Mouse (Mus musculus): Measurements from ENCODE around the gene Slx4ip.

Slx4ip gene

DNA sequence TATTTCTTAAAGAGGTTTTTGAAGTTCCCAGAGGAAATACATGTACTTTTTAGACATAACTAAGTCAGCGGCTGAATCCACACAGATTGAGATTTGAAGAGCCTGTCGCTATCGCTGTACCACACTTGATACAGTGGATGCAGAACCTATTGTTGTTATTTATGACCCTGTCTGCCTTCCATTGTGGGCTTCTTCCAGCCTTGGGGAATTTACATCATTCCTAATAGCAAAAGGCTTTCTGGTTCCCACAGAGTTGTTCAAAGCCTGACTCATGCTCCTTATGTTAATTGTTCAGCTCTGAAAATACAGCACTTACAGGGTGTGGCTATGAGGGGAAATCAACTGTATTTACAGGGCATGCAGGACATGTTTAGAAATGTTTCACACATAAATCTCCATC is 173.5 kb downstream of the Slx4ip start:
- DNase-seq (ENCODE audit: low spot score) = no peak

DNA sequence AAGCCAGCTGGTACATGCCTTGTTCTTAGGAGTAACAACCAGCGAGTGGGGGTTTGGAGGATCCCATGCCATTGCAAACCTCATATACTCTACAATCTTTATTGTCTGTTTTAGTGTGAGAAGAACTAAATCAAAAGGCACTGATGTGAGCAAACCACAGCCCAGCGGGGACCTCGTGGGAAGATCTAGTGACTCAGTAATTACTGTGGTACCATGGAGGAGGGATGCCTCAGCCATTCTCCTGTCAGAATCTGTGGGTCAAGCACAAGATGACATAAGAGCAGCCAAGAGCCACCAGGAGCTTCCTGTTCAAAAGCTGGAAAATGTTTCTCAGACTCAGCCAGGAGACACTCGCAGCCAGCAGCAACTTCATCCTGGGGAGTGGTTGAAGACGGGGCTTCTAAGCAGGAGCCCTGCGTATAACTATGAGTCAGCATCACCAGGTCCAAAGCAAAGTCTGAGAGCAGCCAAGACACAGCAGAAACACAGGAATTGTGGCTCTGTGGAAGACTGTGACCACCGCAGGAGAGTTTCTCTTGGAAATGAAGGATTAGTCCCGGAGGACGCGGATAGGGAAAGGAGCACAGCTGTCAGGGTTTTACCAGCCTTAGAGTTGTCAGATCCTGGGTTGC is 176.6 kb downstream of the Slx4ip start:
- no peak for DNase-seq (ENCODE audit: low spot score)

DNA sequence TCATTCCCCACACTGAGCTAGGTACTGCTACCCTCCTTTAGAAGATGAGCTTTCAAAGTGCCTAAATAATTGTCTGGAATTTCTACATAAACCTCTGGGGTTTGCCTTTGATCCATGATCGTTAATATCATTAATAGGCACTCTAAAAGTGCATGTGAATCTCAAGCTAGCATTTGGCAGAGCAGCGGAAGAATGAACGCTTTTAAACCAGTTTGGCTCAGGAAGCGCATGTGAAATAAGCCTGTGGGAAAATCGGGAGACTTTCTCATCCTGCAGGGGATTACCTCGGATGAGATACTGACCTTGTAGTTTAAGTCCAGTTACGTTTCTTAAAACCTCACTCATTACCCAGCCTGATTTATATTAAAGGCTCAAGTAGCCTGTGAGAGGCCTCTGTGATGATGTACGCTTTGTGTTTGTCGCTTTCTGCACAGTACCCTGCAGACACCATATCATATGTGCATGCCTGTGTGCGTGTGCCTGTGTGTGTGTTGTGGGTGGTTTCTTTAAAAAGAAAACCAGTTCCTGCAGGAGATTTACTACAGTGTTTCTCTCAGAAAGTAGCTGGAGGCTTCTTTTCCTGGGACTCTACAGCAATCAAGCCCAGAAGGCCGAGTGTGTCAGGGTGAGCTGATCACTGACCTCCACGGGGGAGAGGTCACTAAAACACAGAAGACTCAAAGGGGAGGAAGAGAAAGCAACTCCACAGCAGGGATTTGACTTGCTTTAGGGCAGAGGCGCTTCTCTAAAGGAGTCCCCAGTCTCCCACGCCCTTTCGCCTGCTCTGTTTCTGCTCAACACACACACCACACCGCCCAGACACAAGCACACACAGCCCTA is 182.7 kb downstream of the Slx4ip start:
- DNase-seq (ENCODE audit: low spot score) = peak; percentile 32

DNA sequence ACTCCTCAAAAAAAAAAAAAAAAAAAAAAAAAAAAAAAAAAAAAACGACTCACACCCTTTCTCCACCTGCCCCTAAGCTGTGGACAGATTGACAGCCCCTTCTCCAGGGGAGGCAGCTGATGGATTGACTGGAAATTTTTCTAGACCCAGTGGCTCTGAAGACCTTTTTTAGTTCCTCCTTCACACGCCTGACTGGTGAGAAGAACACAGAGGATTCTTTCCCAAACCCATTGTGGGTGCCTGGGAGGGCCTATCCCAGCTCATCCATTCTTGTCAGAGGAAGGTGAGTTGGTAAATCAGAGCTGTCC is 183.2 kb downstream of the Slx4ip start:
- no peak for DNase-seq (ENCODE audit: low spot score)

DNA sequence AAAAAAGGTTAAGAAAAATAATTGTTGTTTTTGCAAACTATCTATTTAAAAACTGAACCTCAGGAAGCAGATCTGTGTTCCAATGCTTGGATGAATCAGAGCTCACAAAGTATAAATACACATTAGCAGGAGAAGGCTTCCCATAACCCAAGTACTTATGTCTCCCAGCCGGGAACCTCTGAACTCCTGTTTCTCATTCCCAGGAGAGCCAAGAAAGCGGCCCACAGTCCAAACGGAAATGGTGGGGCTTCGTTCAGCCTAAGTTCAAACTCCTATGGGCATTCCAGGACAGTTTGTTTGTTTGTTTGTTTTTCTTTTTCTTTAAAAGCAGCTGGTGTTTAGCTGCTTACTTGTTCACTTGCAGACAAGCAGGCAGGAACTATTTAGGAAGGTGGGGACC is 187.8 kb downstream of the Slx4ip start:
- DNase-seq (ENCODE audit: low spot score) = no peak

DNA sequence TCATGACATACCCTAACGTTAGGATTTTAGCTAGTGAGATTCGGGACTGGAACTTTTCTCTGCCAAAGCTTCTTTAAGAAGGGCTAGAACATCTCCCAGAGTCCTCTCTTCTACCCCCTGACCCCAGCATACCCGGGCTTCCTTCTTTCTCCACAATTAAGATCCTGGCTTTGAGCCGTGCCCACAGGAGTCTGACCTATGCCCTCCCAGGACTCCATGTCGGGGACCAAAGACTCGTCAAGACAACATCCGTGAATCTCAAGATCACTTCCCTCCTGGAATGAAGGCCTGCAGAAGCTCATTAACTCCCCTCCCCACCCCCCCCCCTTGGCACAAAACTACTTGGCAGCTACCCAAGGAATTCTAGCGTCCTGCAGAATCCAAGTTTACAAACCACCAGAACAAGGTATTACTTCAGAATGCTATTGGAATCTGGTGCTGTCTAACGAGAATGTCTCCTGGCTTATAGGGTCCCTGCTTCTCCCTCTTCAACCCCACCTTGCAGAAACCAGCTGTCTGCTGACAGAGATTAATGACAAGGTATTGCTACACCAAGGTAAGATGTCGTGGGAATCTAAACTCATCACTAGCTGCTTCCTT is 188.8 kb downstream of the Slx4ip start:
- peak; percentile 45 for DNase-seq (ENCODE audit: low spot score)

DNA sequence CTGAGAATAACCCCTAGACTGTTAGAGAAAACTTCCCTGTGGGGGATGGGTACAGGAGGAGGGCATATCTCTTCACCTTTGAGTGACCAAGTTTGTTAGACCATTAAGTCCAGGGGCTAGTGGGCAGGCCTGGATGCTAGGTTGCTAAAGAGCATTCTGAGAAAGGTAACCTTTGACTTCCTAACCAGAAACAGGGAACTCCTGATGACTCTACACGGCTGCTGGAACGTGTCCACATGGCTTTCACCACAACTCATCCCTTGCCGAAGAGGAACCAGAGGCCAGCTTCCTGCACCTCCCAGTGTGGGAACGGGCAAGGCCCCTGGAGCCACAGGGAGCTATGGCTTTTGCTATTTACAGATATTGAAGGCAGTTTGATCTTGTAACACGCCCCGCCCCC is 189.4 kb downstream of the Slx4ip start:
- no peak for DNase-seq (ENCODE audit: low spot score)

DNA sequence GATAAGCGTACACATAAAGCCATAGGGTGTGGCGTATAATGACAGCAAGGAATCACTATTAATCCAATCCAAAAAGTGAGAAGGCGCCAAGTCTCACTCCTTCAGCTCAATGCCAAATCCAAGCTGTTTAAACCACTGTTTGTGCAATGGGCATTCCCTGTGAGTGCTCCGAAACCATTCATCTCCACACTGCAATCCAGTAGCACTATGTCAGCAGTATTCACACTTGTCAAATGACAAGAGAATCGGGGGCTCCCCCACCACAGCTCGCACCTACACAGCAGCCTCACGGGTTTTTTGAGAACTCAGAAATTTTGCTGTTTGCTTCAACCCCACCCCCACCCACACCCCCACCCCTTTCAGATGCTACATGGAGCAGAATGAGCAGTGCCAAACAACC is 190.0 kb downstream of the Slx4ip start:
- no peak for DNase-seq (ENCODE audit: low spot score)

DNA sequence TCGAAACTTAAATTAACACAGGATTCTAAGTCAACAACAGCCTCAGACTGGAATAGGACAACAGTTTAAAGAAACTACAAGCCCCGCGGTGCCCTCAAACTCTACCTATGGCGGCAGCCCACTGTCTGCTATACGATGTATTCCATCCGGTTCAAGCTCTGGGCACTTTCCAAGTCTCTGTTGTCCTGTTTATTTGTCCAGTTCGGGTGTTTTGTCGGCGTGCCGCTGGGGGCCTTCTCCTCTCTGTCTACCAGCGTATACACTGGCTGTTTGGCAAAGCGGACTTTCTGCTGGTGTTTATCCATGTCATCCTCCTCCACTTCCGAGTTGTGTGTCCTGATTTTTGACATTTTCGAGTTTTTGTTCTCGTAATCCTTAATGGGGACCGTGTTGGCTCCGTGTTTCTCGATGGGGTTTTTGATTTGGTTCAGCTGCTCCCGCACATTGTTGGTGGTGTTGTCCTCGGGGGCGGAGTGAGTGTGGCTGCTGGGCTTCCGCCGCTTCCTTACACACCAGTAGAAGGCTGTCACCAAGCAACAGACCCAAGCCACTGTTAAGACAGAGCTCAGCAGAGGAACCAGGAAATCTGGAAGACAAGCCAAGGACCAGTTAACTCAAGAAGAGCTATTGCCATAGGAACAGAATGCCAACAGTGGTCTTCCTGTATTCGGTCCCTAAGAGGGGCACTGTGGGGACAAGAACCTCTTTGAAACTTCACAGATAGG is 192.0 kb downstream of the Slx4ip start:
- no peak for DNase-seq (ENCODE audit: low spot score)

DNA sequence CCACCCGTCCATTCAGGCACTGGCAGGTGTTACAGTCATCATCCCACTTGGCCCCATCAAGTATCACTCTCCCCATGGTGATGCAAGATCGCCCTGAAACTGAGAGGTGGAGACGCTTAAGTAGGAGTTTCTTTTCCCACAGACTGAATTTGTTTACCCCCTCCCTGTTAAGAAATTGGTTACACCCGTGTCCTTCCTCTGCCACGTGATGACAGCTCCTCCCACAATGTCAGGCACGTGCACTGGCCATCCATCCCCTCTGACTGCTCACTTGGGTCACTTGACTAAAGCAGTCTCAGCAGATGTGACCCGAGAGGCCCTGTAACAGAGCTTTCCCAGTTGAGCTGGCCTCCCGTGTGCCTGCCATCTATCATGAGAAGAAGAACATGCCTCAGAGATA is 194.2 kb downstream of the Slx4ip start:
- DNase-seq (ENCODE audit: low spot score) = no peak

DNA sequence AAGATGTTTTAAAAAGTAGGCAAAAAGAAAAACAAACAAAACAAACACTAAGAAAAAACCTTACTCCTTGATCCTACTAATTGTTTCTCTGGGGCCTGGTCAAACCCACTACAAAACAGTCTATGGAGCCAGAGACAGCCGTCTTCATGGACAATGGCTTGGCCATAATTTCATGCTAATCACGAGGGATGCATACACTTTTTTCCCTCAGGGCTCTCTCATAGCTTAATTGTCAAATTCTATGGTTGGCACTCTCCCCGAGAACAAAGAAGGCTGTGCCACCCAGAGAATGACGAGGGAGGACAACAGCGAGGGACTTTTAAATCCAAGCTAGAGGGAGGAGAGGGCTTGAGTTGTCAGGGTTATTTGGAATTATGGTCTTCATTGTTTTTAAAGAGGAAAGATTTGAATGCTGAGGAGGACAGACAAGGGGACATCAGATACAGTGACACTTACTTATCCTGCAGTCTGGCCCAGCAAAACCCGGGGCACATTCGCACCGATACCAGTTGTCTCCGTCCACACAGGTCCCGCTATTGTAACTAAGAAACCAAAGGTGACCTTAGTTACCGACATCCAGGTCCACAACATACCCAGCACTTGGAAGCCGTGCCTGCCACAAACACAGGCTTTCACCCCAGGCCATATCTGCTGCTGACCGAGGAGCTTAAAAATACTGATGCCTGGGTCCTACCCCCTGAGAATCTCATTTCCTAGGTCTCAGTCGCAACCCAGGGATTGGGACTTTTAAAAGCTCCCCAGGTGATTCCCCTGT is 195.8 kb downstream of the Slx4ip start:
- no peak for DNase-seq (ENCODE audit: low spot score)

DNA sequence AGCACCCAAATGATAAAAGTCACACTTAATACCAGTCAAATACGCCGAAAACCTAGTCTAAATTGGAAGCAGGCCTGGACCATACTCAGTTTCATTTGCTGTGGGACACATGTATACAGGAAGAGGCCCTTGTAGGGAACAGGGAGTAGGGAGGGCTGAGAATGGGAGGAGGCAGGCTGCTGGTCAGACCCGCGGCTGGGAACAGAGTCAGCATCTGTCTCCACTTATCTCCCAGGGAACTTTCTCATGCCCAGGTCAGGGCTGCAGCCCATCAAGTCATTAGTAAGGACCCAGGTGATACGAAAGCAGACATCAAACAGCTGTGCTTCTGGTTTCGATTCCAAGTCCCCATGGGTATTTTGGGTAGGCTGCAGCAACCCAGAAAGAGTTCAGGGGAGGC is 196.7 kb downstream of the Slx4ip start:
- no peak for DNase-seq (ENCODE audit: low spot score)

DNA sequence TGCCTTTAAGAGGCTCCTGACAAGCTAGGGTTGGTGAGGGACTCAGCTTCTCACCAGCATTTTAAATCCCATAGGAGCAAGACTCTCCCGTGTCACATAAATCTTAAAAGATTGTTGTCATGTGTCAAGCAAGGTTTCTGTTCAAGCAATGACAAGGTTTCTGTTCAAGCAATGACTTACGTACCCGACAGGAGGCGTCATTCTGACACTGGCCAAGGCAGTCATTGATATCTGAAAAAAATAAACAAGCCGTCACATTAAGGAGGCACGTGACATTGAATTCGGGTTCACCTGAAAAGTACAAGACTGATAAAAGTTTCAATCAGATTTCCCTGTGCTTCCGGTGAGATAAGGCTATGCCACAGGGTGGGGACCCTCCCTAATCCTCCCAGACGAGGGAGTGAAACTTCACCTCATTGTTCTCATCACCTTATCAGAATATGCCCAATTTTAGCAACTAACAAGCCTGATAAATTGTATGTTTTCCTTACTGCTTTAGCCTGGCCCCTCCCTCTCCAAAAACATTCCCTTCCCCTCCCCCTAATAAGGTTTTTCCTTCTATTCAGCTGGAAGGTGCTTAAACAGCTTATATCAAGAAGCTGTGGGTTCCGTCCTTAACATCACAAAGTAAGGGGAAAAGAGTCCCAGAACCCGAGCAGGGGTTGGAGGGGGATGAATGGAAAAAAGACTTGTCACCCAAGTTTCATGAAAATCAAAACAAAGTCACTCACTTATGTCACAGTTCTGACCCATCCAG is 200.9 kb downstream of the Slx4ip start:
- DNase-seq (ENCODE audit: low spot score) = no peak

DNA sequence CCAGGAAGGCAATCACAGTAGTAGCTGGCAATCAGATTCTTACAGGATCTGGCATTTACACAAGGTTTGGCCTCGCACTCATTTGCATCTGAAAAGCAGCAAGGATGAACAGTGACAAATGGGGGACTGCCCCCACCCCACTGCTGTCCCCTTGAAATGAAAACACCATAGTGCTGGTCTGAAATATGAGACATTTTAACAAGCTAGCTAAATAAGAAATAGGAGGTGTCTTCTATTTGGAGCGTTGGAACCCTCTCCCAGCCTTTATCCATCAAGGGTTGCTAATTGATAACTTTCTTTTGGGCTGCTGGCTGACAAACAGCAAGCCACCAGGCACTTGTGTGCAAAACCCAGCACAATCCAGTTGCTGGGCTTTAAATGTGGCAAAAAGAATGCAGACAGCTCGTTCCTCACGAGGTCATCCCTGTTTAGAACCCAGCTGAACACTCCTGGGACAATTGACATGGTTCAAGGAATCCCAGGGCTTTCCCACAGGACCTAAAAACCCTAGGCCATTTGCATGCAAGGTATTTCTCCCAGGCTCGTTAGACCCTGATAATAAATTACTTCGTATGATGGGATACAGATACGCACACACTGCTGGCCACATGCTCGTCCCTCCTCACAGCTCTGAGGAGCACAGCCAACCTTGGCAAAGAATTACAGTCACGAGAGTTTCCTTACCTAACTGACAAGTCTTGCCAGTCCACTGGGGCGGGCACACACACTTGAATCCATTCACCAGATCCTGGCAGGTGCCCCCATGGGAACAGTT is 201.7 kb downstream of the Slx4ip start:
- no peak for DNase-seq (ENCODE audit: low spot score)

DNA sequence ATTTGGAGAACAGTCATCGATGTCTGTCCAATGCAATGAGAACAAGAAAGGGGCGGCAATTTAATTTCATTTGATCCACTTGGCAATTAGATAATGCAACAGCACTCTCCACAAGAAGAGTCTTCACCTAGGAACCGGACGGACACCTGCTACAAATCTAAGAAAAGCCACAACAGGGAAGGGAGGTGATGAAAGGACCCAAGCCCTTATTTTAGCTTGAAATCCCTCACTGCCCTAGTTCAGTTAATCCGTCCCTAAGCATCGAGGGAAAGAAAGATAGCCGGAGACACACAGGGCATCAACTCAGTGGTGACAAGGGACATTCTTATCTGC is 202.2 kb downstream of the Slx4ip start:
- no peak for DNase-seq (ENCODE audit: low spot score)

DNA sequence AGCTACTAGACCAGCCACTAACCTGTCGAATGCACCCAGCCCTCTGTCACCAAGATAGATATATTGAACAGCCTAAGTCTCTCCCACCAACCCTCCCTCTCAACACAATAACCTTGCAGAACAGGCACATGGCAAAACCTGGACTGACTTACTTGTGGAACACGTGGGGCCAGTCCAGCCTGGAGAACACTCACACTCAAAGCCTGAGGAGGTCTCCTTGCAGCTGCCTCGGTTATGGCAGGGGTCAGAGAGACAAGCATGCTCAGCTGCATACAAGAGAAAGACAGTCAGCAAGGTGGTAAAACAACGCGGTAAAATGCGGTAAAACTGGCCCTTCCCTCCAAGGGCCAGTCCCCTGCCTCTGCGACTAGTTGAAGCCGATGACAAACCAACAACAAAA is 203.3 kb downstream of the Slx4ip start:
- no peak for DNase-seq (ENCODE audit: low spot score)

DNA sequence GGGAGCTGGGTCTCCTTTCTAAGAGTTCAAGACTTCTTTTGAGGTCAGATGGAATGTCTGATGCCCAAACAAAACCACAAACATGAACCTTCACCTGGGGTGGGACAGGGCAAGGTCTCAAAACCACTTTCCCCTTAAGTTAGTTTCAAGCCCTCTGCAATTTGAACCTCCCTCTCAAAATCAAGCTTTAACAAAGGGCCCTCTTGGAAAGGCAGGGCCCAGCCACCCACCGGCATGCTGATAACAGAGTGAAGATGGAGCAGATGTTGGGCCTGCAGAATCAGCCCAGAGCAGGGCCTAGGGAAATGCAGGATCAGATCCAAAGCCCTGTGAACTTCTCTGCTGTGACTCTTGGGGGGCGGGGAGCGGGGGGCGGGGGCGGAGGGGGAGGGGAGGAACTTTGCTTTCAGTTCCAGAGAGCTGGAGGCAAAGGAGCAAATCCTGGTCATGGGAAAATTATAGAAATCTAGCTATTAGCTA is 206.0 kb downstream of the Slx4ip start:
- no peak for DNase-seq (ENCODE audit: low spot score)

DNA sequence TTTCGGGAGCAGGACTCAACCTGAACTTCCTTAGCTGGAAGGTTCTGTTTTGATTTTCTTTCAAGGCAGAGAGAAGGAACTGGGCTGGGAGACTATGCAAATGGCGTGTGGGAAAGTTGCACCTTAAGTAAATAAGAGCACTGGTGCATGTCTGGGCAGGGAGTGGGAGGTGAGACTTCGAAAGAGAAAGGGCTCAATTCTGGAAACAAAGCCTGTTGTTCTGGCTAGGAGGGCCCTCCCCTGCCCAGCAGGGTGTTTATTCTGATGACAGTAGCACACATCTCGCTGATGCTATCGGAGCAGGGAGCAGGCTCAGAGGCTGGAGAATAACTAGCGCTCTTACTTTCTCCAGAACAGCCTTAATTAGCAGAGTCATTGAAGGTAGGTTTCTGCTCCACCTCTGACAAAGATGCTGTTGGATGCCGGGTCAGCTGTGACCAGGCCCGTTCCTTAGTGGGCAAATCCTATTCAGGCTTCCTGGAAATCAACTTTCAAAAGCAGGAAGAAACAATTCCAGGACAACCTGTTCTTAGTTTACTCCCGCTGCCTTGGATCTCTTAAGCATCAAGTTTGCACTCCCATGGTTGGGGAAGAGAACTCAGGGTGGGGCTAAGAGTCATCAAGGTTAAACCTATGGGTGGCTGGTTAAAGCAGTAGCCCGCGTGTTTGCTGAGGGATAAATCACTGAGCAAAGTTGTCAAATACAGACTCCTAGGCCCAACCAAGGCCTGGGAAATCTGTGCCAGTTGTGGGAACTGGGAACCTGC is 207.4 kb downstream of the Slx4ip start:
- no peak for DNase-seq (ENCODE audit: low spot score)

DNA sequence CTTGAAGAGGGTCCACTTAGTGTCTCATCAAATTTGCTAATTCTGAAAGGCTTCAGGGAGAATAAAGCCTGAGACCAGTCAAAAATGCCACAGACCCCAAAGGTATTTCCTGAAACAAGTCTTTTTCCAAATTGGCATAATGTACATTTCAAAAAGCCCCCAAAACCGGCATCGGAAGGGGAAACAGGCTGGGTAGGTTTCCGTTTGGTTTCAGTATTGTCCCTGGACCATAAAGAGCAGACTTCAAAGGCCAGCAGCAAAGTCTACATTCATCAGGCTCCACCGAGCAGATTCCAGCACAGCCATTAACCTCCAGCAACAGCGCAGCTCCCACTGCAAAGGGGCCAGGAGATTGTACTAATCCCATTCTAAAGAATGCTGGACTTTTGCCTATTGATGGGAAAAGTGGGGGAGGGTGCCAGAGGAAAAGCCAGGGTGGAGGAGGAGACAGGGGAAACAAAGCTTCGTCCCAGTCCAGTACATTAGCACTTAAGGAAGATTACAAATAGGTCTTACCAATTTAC is 208.3 kb downstream of the Slx4ip start:
- no peak for DNase-seq (ENCODE audit: low spot score)

DNA sequence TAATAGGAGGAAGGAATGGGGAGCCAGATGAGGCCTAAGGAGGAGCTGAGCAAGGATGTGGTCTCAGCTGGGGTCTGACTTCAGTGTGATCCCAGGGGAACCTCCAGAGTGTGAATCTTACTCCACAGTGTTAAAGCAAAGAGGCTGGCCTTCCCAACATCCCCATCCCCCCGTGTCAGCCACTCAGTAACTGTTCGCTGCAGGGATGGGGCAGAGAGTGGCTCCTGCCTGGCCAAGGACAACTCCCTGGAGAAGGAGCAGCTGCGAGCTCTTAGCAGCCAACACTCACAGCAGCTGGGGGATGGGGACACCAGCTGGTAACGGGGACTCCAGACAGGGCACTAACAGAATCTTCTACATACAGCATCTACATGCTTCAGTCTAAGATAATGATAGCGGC is 210.1 kb downstream of the Slx4ip start:
- no peak for DNase-seq (ENCODE audit: low spot score)
